Mouse (Mus musculus): ENCODE data around the gene Coq2.

Coq2 gene

GRCm38 (mm10) chr5:100620952-100621351 is 54.0 kb downstream of the Coq2 start:
- no peak for DNase-seq (ENCODE audit: low read depth)

- no peak for DNase-seq (ENCODE audit: low read depth)
Observed at GRCm38 (mm10) chr5:100619586-100620275, 55.2 kb downstream of the Coq2 start.

- DNase-seq (ENCODE audit: low read depth), result no peak
Observed at GRCm38 (mm10) chr5:100613896-100614768, 60.8 kb downstream of the Coq2 start.

- no peak for DNase-seq (ENCODE audit: low read depth)
Observed at GRCm38 (mm10) chr5:100607868-100608267, 67.1 kb downstream of the Coq2 start.

GRCm38 (mm10) chr5:100607090-100607762 is 67.7 kb downstream of the Coq2 start:
- no peak for DNase-seq (ENCODE audit: low read depth)

GRCm38 (mm10) chr5:100605828-100606229 is 69.1 kb downstream of the Coq2 start:
- no peak for DNase-seq (ENCODE audit: low read depth)

Measured in c-Kit-positive CD71-negative TER-119-negative erythroid progenitor cells, embryonic 14.5 days (primary cell).